Mouse (Mus musculus) intestine, embryonic 15.5 days (tissue): ENCODE data around the gene Prkar2b. TPM values are rescaled to one million over a fixed set of nuclear protein-coding genes. Genes with fewer than 3 reads are reported as not detected.
"Not testable (repeated sequence)": the region's sequence is repeated elsewhere in the genome, so short reads cannot be mapped to it uniquely, and the experiment has no call there.

Source experiments
- ATAC-seq: fragments of 200-750 bp; cut with Nextera tagmentation; 2 replicates; pipeline ENCODE4 v1.8.0; 2017; ENCODE audit warnings: moderate TSS enrichment, moderate library complexity
- H3K27ac ChIP-seq: fragments of 300-500 bp; sonication (generic); 2 replicates; pipeline ENCODE4 v1.5.1; 2015; ENCODE audit warnings: mild to moderate bottlenecking, inconsistent platforms
- H3K27me3 ChIP-seq: fragments of 300-500 bp; sonication (generic); replicated peaks from 2 replicates; pipeline ENCODE4 v1.6.1; 2015; ENCODE audit warnings: inconsistent platforms
- H3K36me3 ChIP-seq: fragments of 300-500 bp; sonication (generic); 2 replicates; pipeline ENCODE4 v1.6.1; 2015; ENCODE audit warnings: inconsistent platforms
- H3K4me1 ChIP-seq: fragments of 300-500 bp; sonication (generic); replicated peaks from 2 replicates; pipeline ENCODE4 v1.6.1; 2015; ENCODE audit warnings: inconsistent platforms
- H3K4me2 ChIP-seq: fragments of 300-500 bp; sonication (generic); replicated peaks from 2 replicates; pipeline ENCODE4 v1.6.1; 2015; ENCODE audit warnings: mild to moderate bottlenecking, inconsistent platforms
- H3K4me3 ChIP-seq: fragments of 300-500 bp; sonication (generic); replicated peaks from 2 replicates; pipeline ENCODE4 v1.5.1; 2015; ENCODE audit warnings: inconsistent platforms
- H3K9ac ChIP-seq: fragments of 300-500 bp; sonication (generic); 2 replicates; pipeline ENCODE4 v1.6.1; 2015; ENCODE audit warnings: inconsistent platforms
- H3K9me3 ChIP-seq: fragments of 300-500 bp; sonication (generic); 2 replicates; pipeline ENCODE4 v1.6.1; 2016; ENCODE audit warnings: inconsistent platforms
- WGBS: fragments of 180-500 bp; shearing (Covaris S2); methylation state at CpG from one replicate; pipeline ENCODE4 v1.1.7; 2015; 5-methylcytosine and 5-hydroxymethylcytosine counted together
- polyA plus RNA-seq: library from polyadenylated mRNA; unstranded; fragments of >200 nt; fragmentation: Nextera tagmentation; extraction: Ambion mirVana; gene quantifications from 2 replicates; pipeline ENCODE4 v1.2.1, GENCODE M21; 2015

The Prkar2b gene
- polyA plus RNA-seq, 1 experiment from 2014 or later, result 17.9 TPM

DNA sequence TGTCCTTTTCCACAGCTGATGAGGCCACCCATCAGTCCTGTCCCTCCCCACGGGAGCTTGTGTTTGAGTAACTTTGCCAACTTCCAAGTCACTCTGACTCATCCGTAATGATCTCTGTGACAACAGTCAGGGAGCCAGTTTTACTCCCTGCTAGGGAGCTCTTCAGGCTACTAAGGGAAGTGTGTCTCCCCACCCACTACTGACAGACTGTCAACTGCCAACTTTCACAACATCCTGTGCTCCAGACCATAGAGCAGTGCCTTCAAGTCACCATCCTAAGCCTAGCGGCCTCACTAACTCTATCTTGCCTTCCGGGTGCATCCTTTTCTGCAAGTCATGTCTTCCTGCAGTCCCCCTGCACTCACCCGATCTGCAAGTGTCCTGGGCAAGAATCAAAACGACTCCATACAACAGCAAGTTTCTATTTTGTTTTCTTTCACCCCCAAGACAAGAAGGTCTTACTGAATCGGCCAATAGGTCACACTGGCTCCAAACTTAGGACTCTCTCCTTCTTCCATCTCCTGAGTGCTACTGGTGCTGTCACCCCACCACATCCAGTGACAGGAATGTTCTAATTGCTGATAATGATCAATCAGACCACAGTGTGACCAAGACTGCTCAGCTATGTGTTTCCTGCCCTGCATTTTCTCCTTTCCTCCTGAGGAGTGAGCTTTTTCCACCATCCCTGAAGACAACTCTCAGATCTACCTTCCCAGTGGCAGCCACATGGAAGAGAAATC, 43.3 kb downstream of the Prkar2b start:
- Histone ChIP-seq H3K4me2 (peak overlapping the region; percentile 17; the same call in 1 of the 2 replicates), H3K27me3 (no peaks in the 10 kb centered on the region), H3K27ac (peak overlapping the region; percentile 15; the same call in 1 of the 2 replicates), H3K9me3 (no peaks in the 10 kb centered on the region), H3K4me3 (no peak overlapping the region), H3K9ac (peak overlapping the region; percentile 13; the same call in 1 of the 2 replicates), H3K4me1 (peaks cover 18% of the 10 kb centered on the region), H3K36me3 (no peaks in the 10 kb centered on the region)
- ATAC-seq, result peak; percentile 56
- 33% methylated on average over 7 of the region's 7 CpGs for WGBS

DNA sequence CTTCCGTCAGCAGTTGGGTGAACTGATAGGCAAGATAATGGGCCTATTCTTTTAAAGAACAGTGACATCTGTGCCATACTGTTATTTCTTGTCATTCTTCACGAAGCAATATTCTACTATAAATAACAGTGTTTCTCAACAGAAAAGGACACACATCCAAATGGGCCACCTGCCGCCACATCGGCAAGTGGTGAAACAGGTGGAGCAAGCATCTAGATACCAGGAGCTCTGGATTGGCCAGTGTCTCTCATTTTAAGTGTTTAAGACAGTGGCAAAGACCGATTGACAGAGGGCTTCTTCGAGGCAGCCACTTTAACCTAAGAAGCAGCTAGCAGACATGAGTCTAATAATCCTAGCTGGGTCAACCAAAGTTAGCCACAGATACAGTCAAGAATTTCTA, 44.6 kb downstream of the Prkar2b start:
- no peak for ATAC-seq
- Histone ChIP-seq H3K27me3 (no peaks in the 10 kb centered on the region), H3K4me3 (no peak overlapping the region), H3K9me3 (no peaks in the 10 kb centered on the region), H3K36me3 (no peaks in the 10 kb centered on the region), H3K4me1 (peaks cover 18% of the 10 kb centered on the region), H3K9ac (no peak overlapping the region), H3K4me2 (no peak overlapping the region), H3K27ac (no peak overlapping the region)
- 76% methylated on average over 6 of the region's 6 CpGs for WGBS

DNA sequence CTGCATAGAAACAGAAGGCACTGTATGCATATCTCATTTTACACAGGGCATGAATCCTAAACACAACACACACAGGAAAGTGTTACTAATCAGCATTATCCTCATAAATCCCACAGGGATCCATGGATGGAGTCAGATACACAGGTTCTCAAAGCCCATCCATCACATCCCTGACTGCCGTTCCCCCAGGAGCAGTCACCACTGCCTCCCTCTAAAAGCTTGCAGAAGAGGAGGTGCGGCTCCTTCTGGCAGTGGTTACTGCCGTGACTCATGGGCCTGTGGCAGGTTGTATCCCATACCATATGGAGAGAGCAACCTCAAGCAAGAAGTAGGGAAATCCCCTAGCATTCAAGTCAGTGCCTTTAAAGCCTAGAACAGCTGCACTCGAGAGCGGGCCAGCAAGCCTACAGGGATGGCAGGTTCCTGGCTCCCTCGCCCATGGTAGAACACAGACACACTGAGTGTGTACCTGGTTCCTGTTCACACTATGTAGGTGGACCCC, 45.8 kb downstream of the Prkar2b start:
- Histone ChIP-seq H3K27me3 (no peaks in the 10 kb centered on the region), H3K9ac (no peak overlapping the region), H3K36me3 (no peaks in the 10 kb centered on the region), H3K27ac (no peak overlapping the region), H3K4me2 (no peak overlapping the region), H3K9me3 (no peaks in the 10 kb centered on the region), H3K4me1 (peaks cover 18% of the 10 kb centered on the region), H3K4me3 (no peak overlapping the region)
- ATAC-seq, result no peak
- WGBS, result 45% methylated on average over 6 of the region's 6 CpGs

DNA sequence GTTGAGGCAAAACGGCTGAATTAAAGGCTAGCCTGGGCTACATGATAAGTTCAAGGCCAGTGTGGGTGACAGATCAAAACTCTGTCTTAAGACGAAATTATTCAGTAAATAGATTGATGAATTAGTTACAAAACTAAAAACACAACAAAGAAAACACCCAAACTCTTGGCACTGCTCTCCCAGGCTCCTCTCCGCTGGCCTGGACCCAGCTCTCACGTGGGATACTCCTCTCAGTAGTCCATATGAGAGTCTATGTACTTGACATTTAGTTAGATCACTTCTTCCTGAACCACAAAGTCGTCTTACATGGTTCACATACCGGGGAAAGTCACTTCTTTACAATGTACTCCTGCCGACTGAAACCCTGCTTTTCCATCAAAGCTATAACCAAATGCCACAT, 46.3 kb downstream of the Prkar2b start:
- Histone ChIP-seq H3K9me3 (no peaks in the 10 kb centered on the region), H3K4me2 (no peak overlapping the region), H3K4me3 (no peak overlapping the region), H3K4me1 (peaks cover 18% of the 10 kb centered on the region), H3K27me3 (no peaks in the 10 kb centered on the region), H3K36me3 (no peaks in the 10 kb centered on the region), H3K27ac (no peak overlapping the region), H3K9ac (no peak overlapping the region)
- WGBS, result 62% methylated on average over 7 of the region's 7 CpGs
- ATAC-seq, result no peak

DNA sequence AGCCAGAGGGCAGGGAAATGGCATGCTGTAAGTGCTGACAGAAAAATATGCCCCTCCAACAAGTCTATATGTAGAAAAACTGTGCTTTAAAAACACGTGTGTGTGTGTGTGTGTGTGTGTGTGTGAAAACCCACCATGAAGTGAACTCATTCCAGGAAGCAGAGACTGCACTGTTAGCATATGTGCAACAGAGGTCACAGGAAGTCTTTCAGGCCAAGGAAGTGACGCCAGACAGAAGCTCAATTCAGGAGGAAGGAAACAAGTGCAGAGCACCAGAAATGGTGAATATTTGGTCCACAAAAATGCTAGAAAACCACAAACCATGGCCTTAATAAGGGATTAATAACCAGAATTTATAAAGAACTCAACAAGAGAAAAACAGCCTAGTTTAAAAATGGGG, 48.9 kb downstream of the Prkar2b start:
- no peak overlapping the region for H3K9ac ChIP-seq
- H3K27ac ChIP-seq, result no peak overlapping the region
- no peaks in the 10 kb centered on the region for H3K9me3 ChIP-seq
- H3K36me3 ChIP-seq, result no peaks in the 10 kb centered on the region
- no peaks in the 10 kb centered on the region for H3K27me3 ChIP-seq
- H3K4me3 ChIP-seq, result no peak overlapping the region
- 0 out of 2 replicates have a peak, but pooled peaks cover 3% of the 10 kb centered on the region for H3K4me1 ChIP-seq
- no peak overlapping the region for H3K4me2 ChIP-seq
- no peak for ATAC-seq
- 63% methylated on average over 2 of the region's 2 CpGs for WGBS

DNA sequence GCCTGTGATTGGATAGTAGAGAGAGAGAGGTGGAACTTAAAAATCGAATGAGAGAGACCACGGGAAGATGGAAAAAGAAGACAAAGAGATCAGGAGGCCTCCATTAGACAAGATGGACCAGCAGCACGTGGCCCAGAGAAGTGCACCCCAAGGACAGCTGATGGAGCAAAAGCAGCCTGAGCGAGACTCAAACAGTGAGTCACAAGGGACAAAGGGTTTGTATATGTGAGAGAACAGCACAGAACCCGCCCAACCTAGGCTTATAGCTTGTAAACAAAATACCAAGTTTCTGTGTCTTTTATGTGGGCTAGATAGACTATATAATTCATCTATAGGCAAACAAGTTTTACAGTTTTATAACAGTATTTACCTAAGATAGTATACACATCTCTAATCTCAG, 50.0 kb downstream of the Prkar2b start:
- Histone ChIP-seq H3K4me2 (no peak overlapping the region), H3K4me3 (no peak overlapping the region), H3K36me3 (no peaks in the 10 kb centered on the region), H3K9ac (no peak overlapping the region), H3K27ac (no peak overlapping the region), H3K27me3 (no peaks in the 10 kb centered on the region), H3K4me1 (no peaks in the 10 kb centered on the region), H3K9me3 (no peaks in the 10 kb centered on the region)
- 61% methylated on average over 5 of the region's 5 CpGs for WGBS
- ATAC-seq, result no peak

DNA sequence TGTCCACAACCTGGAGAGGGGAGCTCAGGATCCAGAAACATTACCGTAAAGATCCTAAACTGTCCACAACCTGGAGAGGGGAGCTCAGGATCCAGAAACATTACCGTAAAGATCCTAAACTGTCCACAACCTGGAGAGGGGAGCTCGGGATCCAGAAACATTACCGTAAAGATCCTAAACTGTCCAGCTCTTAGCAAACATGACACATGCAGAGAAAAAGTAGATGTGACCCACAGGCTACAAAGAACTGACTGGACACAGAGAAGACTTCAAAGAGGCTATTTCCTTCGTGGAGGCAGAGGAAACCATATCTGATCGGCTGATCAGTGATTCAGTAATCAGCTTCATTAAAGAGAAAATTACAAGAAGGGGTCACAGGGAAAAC, 51.1 kb downstream of the Prkar2b start:
- H3K36me3 ChIP-seq, H3K27me3 ChIP-seq, H3K4me1 ChIP-seq, H3K4me3 ChIP-seq, H3K9ac ChIP-seq, ATAC-seq, H3K4me2 ChIP-seq, H3K27ac ChIP-seq, H3K9me3 ChIP-seq: not testable (repeated sequence)
- 55% methylated on average over 6 of the region's 6 CpGs for WGBS

DNA sequence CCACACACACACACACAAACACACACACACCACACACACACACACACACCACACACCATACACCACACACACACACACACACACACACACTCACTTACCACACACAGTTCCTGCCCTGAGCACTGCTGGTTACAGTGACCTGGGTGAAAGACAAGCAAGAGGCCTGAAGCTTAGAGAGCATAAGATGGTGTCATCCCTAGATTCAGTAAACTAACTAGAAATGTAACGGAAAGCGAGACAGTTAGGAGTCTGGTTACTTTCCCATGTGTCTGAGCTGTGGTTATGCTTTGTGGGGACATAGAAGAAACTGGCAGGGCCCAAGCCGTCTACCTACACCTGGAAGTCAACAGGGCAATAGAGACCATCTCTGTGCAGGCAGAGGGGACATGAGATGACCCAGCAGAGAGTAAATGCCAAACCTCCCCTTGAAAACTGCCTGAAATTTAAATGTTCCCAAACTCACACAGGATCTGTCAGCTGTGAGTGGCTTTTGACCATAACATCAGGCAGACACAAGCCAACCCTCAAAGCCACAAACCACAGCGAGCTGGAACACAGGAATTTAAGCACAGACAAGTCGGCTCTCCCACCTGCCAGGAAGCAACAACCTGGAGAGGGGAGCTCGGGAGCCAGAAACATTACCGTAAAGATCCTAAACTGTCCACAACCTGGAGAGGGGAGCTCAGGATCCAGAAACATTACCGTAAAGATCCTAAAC, 51.7 kb downstream of the Prkar2b start:
- H3K4me2 ChIP-seq, result no peak overlapping the region; the same call in 1 of the 2 replicates
- no peak overlapping the region for H3K4me3 ChIP-seq
- 24% methylated on average over 8 of the region's 8 CpGs for WGBS
- no peaks in the 10 kb centered on the region for H3K9me3 ChIP-seq
- H3K36me3 ChIP-seq, result no peaks in the 10 kb centered on the region
- no peaks in the 10 kb centered on the region for H3K27me3 ChIP-seq
- H3K9ac ChIP-seq, result no peak overlapping the region
- no peak overlapping the region for H3K27ac ChIP-seq
- ATAC-seq, result no peak
- no peaks in the 10 kb centered on the region for H3K4me1 ChIP-seq

DNA sequence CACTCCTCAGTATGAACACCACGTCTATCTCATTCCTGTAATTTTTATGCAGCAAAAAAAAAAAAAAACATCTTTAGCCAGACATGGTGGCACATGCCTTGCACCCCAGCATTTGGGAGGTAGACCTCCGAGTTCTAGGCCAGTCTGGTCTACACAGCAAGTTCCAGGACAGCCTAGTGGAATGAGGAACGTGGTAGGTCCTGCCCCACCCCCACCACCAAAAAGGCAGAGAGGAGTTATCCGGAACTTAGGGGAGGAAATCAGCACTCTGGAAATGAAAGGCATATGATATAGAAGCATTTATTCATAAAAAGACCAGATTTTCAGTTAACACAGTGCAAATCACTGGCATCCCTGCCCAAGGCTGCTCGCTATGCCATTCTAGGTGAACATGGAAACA, 52.4 kb downstream of the Prkar2b start:
- no peak overlapping the region for H3K9ac ChIP-seq
- H3K36me3 ChIP-seq, result no peaks in the 10 kb centered on the region
- ATAC-seq, result no peak
- H3K4me2 ChIP-seq, result no peak overlapping the region
- no peaks in the 10 kb centered on the region for H3K4me1 ChIP-seq
- H3K9me3 ChIP-seq, result no peaks in the 10 kb centered on the region
- 77% methylated on average over 5 of the region's 5 CpGs for WGBS
- H3K27ac ChIP-seq, result no peak overlapping the region
- H3K27me3 ChIP-seq, result no peaks in the 10 kb centered on the region
- no peak overlapping the region for H3K4me3 ChIP-seq

DNA sequence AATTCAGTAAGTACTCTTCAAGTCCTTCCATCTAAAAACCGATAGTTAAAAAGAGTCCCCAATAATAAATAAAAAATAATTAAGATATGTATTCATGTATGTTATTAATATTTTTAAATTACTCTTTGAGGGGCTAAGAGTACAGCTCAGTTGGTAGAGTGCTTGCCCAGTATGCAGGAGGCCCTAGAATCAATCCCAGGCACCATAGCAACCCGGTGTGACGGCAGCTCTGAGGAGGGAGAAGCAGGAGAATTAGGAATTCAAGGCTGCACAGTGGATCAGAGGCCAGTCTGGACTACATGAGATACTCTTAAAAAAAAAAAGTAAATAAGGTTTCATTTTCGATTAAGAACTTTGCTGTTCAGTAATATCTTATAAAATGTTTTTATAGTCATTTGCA, 53.5 kb downstream of the Prkar2b start:
- no peaks in the 10 kb centered on the region for H3K4me1 ChIP-seq
- 77% methylated on average over 4 of the region's 4 CpGs for WGBS
- H3K4me2 ChIP-seq, result no peak overlapping the region
- no peaks in the 10 kb centered on the region for H3K36me3 ChIP-seq
- H3K27ac ChIP-seq, result no peak overlapping the region
- no peaks in the 10 kb centered on the region for H3K9me3 ChIP-seq
- H3K4me3 ChIP-seq, result no peak overlapping the region
- ATAC-seq, result no peak
- no peaks in the 10 kb centered on the region for H3K27me3 ChIP-seq
- H3K9ac ChIP-seq, result no peak overlapping the region

DNA sequence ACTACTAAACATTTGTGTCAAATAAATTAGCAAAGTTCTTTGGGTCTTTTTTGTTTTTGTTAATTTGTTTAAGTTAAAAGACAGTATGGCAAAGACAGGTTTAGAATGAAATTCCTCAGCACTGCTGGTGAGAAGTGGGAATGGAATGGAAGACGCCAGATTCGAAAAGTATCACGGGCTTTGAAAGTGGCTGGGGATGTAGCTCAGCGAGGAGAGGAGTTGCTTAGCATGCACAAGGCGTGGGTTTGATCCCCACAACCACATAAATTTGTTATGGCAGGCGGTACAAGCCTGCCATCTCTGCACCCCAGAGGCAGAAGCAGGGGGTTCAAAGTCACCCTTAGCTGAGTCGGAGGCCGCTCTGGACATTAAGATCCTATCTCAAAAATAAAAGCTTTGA, 54.1 kb downstream of the Prkar2b start:
- Histone ChIP-seq H3K4me1 (no peaks in the 10 kb centered on the region), H3K9me3 (no peaks in the 10 kb centered on the region), H3K27me3 (no peaks in the 10 kb centered on the region), H3K9ac (no peak overlapping the region), H3K4me2 (no peak overlapping the region), H3K27ac (no peak overlapping the region), H3K4me3 (no peak overlapping the region), H3K36me3 (no peaks in the 10 kb centered on the region)
- no peak for ATAC-seq
- 90% methylated on average over 8 of the region's 8 CpGs for WGBS

DNA sequence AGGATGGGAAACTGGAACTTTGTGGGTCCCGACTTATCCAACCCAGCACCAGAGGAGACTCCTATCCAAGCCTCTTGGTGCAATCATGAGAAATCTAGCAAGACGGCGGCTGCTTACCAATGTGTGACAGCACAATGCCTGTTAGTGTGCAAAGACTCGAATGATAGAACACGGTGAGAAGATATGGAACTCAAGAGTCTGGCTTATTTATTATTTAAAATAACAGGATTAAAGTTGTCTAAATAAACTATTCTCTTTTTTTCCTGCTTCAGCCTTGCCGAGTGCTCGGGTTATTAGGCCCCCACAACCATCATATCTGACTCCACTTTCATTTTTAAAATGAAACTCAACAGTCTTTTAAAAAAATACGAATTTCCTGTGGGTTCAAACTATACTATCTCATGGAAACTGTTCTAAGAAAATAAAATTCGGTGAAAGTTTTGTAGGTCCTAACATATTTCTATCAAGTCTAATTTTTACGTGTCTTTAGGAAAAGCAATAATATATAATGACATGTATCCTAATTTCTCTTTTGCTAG, 54.6 kb downstream of the Prkar2b start:
- Histone ChIP-seq H3K9ac (no peak overlapping the region), H3K4me2 (no peak overlapping the region), H3K4me1 (no peaks in the 10 kb centered on the region), H3K27ac (no peak overlapping the region), H3K27me3 (no peaks in the 10 kb centered on the region), H3K9me3 (no peaks in the 10 kb centered on the region), H3K36me3 (no peaks in the 10 kb centered on the region), H3K4me3 (no peak overlapping the region)
- no peak for ATAC-seq
- 80% methylated on average over 10 of the region's 10 CpGs for whole genome bisulfite sequencing
